Mouse (Mus musculus): ENCODE measurements around the gene Aprt. TPM values are rescaled to one million over a fixed set of nuclear protein-coding genes. Genes with fewer than 3 reads are reported as not detected.

Gene Aprt
- total and polyA plus RNA-seq, 3 experiments = 239 to 287 TPM; not detected in 1

DNA sequence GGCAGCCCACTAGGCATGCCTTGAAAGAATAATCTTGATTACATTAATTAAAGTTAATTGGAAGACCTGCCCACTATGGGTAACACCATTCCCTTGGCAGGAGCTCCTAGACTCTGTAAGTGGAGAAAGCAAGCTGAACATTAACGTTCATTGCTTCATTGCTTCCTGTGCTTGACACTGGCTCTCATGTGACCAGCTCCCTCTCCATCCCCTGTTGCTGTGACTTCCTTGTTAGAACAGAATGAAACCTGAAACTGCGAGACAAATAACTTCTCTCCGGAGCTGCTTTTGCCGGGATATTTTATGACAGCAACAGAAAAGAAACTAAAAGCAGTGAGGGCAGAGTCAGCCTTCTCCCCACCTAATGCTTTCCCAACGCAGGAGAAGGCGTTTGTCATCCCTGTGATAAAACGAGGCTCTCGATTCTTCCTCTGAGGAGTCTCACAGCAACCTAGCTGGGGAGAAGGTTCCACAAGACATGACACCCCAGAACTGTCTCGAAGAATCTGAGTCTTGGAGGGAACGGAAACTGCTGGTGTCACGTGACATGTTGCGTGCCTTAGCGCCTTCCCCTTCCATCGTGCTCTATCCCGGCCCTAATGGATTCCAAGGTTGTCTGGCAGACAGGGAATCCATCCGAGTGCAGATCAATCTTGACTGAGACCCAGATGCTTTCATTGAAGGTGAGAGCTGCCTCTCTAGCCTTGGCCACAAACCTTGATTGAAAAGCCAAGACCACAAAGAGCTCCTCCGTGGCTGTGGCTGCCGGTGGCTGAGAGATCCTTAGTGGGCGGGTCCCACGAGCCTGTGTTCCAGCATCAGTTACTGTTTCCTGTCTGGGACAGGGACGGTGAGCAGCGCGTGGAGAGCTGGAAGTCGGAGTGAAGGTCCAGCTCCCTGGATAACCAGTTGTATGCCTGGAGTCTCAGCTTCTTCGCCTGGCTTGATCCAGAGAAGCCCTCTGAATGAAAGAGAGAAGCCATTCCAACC, 12.1 kb downstream of the Aprt start:
- peaks cover 0 to 7% of the 10 kb centered on the region in 2 experiments; a peak in 2 of 4 replicates for H3K36me3 ChIP-seq (ENCODE audit: control insufficient read depth in 1 of 2, insufficient read depth in 2 of 2, low read length in 2 of 2)
- H3K79me2 ChIP-seq (ENCODE audit: control insufficient read depth, insufficient read depth, low read length, poor library complexity) = peaks cover 17% of the 10 kb centered on the region
- H3K9me3 ChIP-seq (replicated peaks; ENCODE audit: insufficient read depth, low read length) = no peaks in the 10 kb centered on the region
- no peak overlapping the region for H3K4me3 ChIP-seq (ENCODE audit: control insufficient read depth in 1 of 2, insufficient read depth in 1 of 2, low read depth in 2 of 2, low read length in 2 of 2)
- H3K4me1 ChIP-seq (ENCODE audit: control insufficient read depth in 1 of 2, insufficient read depth in 2 of 2, low read length in 2 of 2) = peaks cover 0 to 15% of the 10 kb centered on the region in 2 experiments; a peak in 2 of 4 replicates
- no peak overlapping the region for H3K9ac ChIP-seq (ENCODE audit: control insufficient read depth, low read depth, low read length, poor library complexity, severe bottlenecking)
- no peak for TF ChIP-seq RCOR1 (IDR thresholded peaks at IDR 0.05; ENCODE audit: low read depth, low read length)
- no peak for TF ChIP-seq HCFC1 (IDR thresholded peaks at IDR 0.05; ENCODE audit: low read depth, low read length)
- no peak overlapping the region for H3K27ac ChIP-seq (ENCODE audit: control insufficient read depth, low read depth, low read length)
- no peak for DNase-seq (ENCODE audit: low read depth, low spot score)
- H3K27me3 ChIP-seq (ENCODE audit: control insufficient read depth in 1 of 2, insufficient read depth in 2 of 2, low read length in 2 of 2) = no peaks in the 10 kb centered on the region

DNA sequence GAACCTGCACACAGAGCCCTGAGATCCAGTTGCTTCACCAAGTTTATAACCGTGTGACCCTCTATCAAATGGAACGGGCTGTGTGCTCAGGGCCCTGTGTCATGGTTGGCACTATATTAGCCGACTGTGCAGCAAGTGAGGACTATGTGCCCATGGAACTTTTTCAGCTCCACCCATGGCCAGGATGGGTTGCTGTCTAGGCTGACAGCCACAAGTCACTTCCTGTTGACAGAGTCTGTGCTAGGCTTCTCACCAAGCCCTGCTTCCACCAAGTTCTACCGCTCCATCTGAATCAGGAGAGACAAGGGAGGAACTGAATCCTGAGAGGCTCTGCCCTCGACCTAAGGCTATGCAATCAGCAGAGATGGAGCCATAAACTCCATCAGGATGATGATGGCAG, 15.5 kb downstream of the Aprt start:
- H3K9ac ChIP-seq (ENCODE audit: control insufficient read depth, low read depth, low read length, poor library complexity, severe bottlenecking) = no peak overlapping the region
- H3K27ac ChIP-seq (ENCODE audit: control insufficient read depth, low read depth, low read length) = no peak overlapping the region
- TF ChIP-seq ZMIZ1 (IDR thresholded peaks at IDR 0.05; ENCODE audit: low read depth, low read length) (no peak), MXI1 (IDR thresholded peaks at IDR 0.05; ENCODE audit: low read depth, low read length) (no peak), MAFK (IDR thresholded peaks at IDR 0.05; ENCODE audit: borderline replicate concordance, low read depth, low read length) (no peak), HCFC1 (IDR thresholded peaks at IDR 0.05; ENCODE audit: low read depth, low read length) (no peak), ZC3H11A (IDR thresholded peaks at IDR 0.05; ENCODE audit: low read depth, low read length) (no peak), USF2 (IDR thresholded peaks at IDR 0.05; ENCODE audit: borderline replicate concordance in 1 of 2, insufficient read depth in 1 of 2, low read depth in 1 of 2, low read length in 2 of 2) (no peak), RCOR1 (IDR thresholded peaks at IDR 0.05; ENCODE audit: low read depth, low read length) (no peak), CTCF (IDR thresholded peaks at IDR 0.05 in 2 of 3, conservative IDR thresholded peaks at IDR 0.05 in 1 of 3; ENCODE audit: control insufficient read depth in 1 of 3, insufficient read depth in 1 of 3, low read depth in 2 of 3, low read length in 3 of 3, poor library complexity in 1 of 3, severe bottlenecking in 1 of 3) (no peak), CHD2 (IDR thresholded peaks at IDR 0.05; ENCODE audit: low read length) (no peak), NRF1 (IDR thresholded peaks at IDR 0.05; ENCODE audit: insufficient read depth, low read depth, low read length, poor library complexity, severe bottlenecking) (no peak), TCF12 (IDR thresholded peaks at IDR 0.05; ENCODE audit: low read depth, low read length) (no peak), GABPA (IDR thresholded peaks at IDR 0.05; ENCODE audit: low read depth, low read length) (no peak), ZNF384 (IDR thresholded peaks at IDR 0.05; ENCODE audit: low read depth, low read length) (no peak), MAX (IDR thresholded peaks at IDR 0.05; ENCODE audit: low read length) (no peak), USF1 (IDR thresholded peaks at IDR 0.05; ENCODE audit: low read depth, low read length) (no peak), TBP (IDR thresholded peaks at IDR 0.05; ENCODE audit: low read depth, low read length) (no peak), ELF1 (IDR thresholded peaks at IDR 0.05; ENCODE audit: low read depth, low read length) (no peak), GATA1 (IDR thresholded peaks at IDR 0.05; ENCODE audit: low read depth, low read length) (no peak)
- H3K9me3 ChIP-seq (replicated peaks; ENCODE audit: insufficient read depth, low read length) = no peaks in the 10 kb centered on the region
- H3K79me2 ChIP-seq (ENCODE audit: control insufficient read depth, insufficient read depth, low read length, poor library complexity) = peaks cover 9% of the 10 kb centered on the region; the same call in 1 of the 2 replicates
- H3K4me3 ChIP-seq (ENCODE audit: control insufficient read depth in 1 of 2, insufficient read depth in 1 of 2, low read depth in 2 of 2, low read length in 2 of 2) = no peak overlapping the region
- peaks cover 0 to 4% of the 10 kb centered on the region in 2 experiments; a peak in 2 of 4 replicates for H3K36me3 ChIP-seq (ENCODE audit: control insufficient read depth in 1 of 2, insufficient read depth in 2 of 2, low read length in 2 of 2)
- H3K27me3 ChIP-seq (ENCODE audit: control insufficient read depth in 1 of 2, insufficient read depth in 2 of 2, low read length in 2 of 2) = no peaks in the 10 kb centered on the region
- H3K4me1 ChIP-seq (ENCODE audit: control insufficient read depth in 1 of 2, insufficient read depth in 2 of 2, low read length in 2 of 2) = peaks cover 0 to 12% of the 10 kb centered on the region in 2 experiments; a peak in 2 of 4 replicates
- DNase-seq (ENCODE audit: low read depth, low spot score) = no peak

Measured in MEL (cell line).